Comparison of ENCODE assay signal across 1 mouse cellular context in the genomic region with DNA sequence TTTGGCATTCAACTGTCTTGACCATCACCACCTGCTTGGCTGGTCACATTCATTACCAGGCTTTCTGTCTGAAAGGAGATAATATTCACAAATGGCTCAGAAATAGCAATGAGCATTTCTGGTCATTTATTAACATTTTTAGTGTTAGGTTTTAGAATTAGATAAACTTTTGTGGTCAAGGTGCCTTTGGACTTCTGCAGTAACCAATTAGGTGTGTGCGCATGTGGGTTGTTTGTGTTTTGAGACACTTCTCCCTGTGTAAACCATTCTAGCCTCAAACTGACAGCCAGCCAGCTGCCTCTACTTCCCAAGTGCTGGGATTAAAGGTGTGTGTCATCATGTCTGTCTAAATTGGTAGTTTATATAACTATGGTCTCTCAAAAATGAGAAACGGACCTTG.
TF ChIP-seq lines count a peak whose summit lies in the region.

No protein-coding gene starts in this region.

TF ChIP-seq in MEL, 35 proteins besides CTCF, POLR2A, EP300 and RAD21:
- TF ChIP-seq MXI1 (IDR thresholded peaks at IDR 0.05; ENCODE audit: low read depth, low read length) (no peak), SIN3A (IDR thresholded peaks at IDR 0.05; ENCODE audit: low read length) (no peak; the same call in none of the 2 replicates), NRF1 (IDR thresholded peaks at IDR 0.05; ENCODE audit: insufficient read depth, low read depth, low read length, poor library complexity, severe bottlenecking) (no peak), POLR2AphosphoS5 (IDR thresholded peaks at IDR 0.05; ENCODE audit: borderline replicate concordance, low read depth, low read length) (no peak), ETS1 (IDR thresholded peaks at IDR 0.05; ENCODE audit: low read depth, low read length) (no peak), USF1 (IDR thresholded peaks at IDR 0.05; ENCODE audit: low read depth, low read length) (no peak), MYB (IDR thresholded peaks at IDR 0.05; ENCODE audit: low read depth, low read length) (no peak), HCFC1 (IDR thresholded peaks at IDR 0.05; ENCODE audit: low read depth, low read length) (no peak), RCOR1 (IDR thresholded peaks at IDR 0.05; ENCODE audit: low read depth, low read length) (no peak), BHLHE40 (IDR thresholded peaks at IDR 0.05; ENCODE audit: borderline replicate concordance, low read depth, low read length) (no peak), NELFE (IDR thresholded peaks at IDR 0.05; ENCODE audit: low read depth, low read length) (no peak), CHD1 (IDR thresholded peaks at IDR 0.05; ENCODE audit: low read depth, low read length) (no peak), KAT2A (conservative IDR thresholded peaks at IDR 0.05; ENCODE audit: low read depth, low read length) (no peak), SMC3 (IDR thresholded peaks at IDR 0.05; ENCODE audit: low read depth, low read length) (no peak), CHD2 (IDR thresholded peaks at IDR 0.05; ENCODE audit: low read length) (no peak), MAZ (IDR thresholded peaks at IDR 0.05; ENCODE audit: low read depth, low read length) (no peak), GATA1 (IDR thresholded peaks at IDR 0.05; ENCODE audit: low read depth, low read length) (no peak), UBTF (IDR thresholded peaks at IDR 0.05; ENCODE audit: borderline replicate concordance, insufficient read depth, low read depth, low read length) (no peak)
TF ChIP-seq in MEL: peak in this region for 0.
